ENCODE assay signal across 8 mouse cellular contexts in genomic region chr2:73561665-73562063, GRCm38 (mm10). TPM values are rescaled to one million over a fixed set of nuclear protein-coding genes. Genes with fewer than 3 reads are reported as not detected.
DNase-seq lines count a peak whose midpoint lies in the region; ATAC-seq and TF ChIP-seq lines count a peak whose summit lies in the region.

No protein-coding gene starts in this region.

- no peak for TF ChIP-seq POLR2A in lung, adult 2 months (IDR thresholded peaks at IDR 0.05; ENCODE audit: borderline replicate concordance, extremely low read depth, low read depth, low read length)

- TF ChIP-seq CTCF in lung, adult 2 months (IDR thresholded peaks at IDR 0.05; ENCODE audit: insufficient read depth, low read length): peak; percentile 55

- no peaks in the 10 kb centered on the region for H3K36me3 ChIP-seq in forebrain, embryonic 15.5 days
- no peaks in the 10 kb centered on the region for H3K36me3 ChIP-seq in limb, embryonic 10.5 days
- H3K36me3 ChIP-seq in midbrain, embryonic 13.5 days: no peaks in the 10 kb centered on the region

- no peaks in the 10 kb centered on the region for H3K9me3 ChIP-seq in forebrain, embryonic 15.5 days
- H3K9me3 ChIP-seq in limb, embryonic 10.5 days (replicated peaks): no peaks in the 10 kb centered on the region
- H3K9me3 ChIP-seq in midbrain, embryonic 13.5 days: no peaks in the 10 kb centered on the region

- peak; percentile 24 for DNase-seq in lung, adult 2 months
- no peak for DNase-seq in lung, postnatal 36 days
- DNase-seq in limb, embryonic 10.5 days (ENCODE audit: low spot score): peak; percentile 72
- no peak for DNase-seq in MN1 (ENCODE audit: low spot score)
- no peak for DNase-seq in layer of hippocampus, adult 8-10 months (ENCODE audit: low spot score in 2 of 2)

- H3K27ac ChIP-seq in forebrain, embryonic 15.5 days (replicated peaks): no peak overlapping the region
- H3K27ac ChIP-seq in limb, embryonic 10.5 days: peak overlapping the region; percentile 72; the same call in 1 of the 2 replicates
- no peak overlapping the region for H3K27ac ChIP-seq in midbrain, embryonic 13.5 days

- H3K9ac ChIP-seq in forebrain, embryonic 15.5 days (replicated peaks): 0 out of 2 replicates have a peak overlapping the region, but pooled peaks have one; percentile 23
- no peak overlapping the region for H3K9ac ChIP-seq in midbrain, embryonic 13.5 days (replicated peaks)

- ATAC-seq in activated CD4-positive, CD25-positive, alpha-beta regulatory T cell, adult 4 months: peak; percentile 76
- peak; percentile 69 for ATAC-seq in forebrain, embryonic 15.5 days (replicated peaks)
- ATAC-seq in midbrain, embryonic 13.5 days: peak; percentile 61

- peak overlapping the region; percentile 64 for H3K4me2 ChIP-seq in forebrain, embryonic 15.5 days (replicated peaks)
- peak overlapping the region; percentile 62 for H3K4me2 ChIP-seq in midbrain, embryonic 13.5 days (replicated peaks)

- 8% methylated on average over 8 of the region's 8 CpGs for WGBS in lung, adult 2 months
- WGBS in forebrain, embryonic 15.5 days: 2% methylated on average over 8 of the region's 8 CpGs
- 10% methylated on average over 8 of the region's 8 CpGs for WGBS in limb, embryonic 10.5 days
- WGBS in midbrain, embryonic 13.5 days: 4% methylated on average over 8 of the region's 8 CpGs

- H3K4me1 ChIP-seq in lung, adult 2 months (ENCODE audit: control insufficient read depth, insufficient read depth, low read length): peaks cover 3% of the 10 kb centered on the region; the same call in 1 of the 2 replicates
- peaks cover 9% of the 10 kb centered on the region; the same call in 1 of the 2 replicates for H3K4me1 ChIP-seq in forebrain, embryonic 15.5 days
- H3K4me1 ChIP-seq in limb, embryonic 10.5 days: peaks cover 52% of the 10 kb centered on the region
- H3K4me1 ChIP-seq in midbrain, embryonic 13.5 days (replicated peaks): peaks cover 17% of the 10 kb centered on the region

- no peak overlapping the region for H3K4me3 ChIP-seq in lung, adult 2 months (replicated peaks; ENCODE audit: extremely low read depth, low read depth, low read length)
- H3K4me3 ChIP-seq in forebrain, embryonic 15.5 days: peak overlapping the region; percentile 39
- H3K4me3 ChIP-seq in limb, embryonic 10.5 days: peak overlapping the region; percentile 52
- H3K4me3 ChIP-seq in midbrain, embryonic 13.5 days (replicated peaks): peak overlapping the region; percentile 40

- no peaks in the 10 kb centered on the region for H3K27me3 ChIP-seq in forebrain, embryonic 15.5 days
- no peaks in the 10 kb centered on the region for H3K27me3 ChIP-seq in limb, embryonic 10.5 days (ENCODE audit: low read depth, poor library complexity, severe bottlenecking)
- H3K27me3 ChIP-seq in midbrain, embryonic 13.5 days: peaks cover 5% of the 10 kb centered on the region; the same call in 1 of the 2 replicates

RNA-seq across cellular contexts. Expression of gene Chrna1, which starts 18.5 kb away (rescaled TPM):
- 0.66 TPM in 1 of 2 replicates, not detected in the other for polyA plus RNA-seq in lung, adult 2 months (2012; rRNA removed)
- polyA plus RNA-seq in activated CD4-positive, CD25-positive, alpha-beta regulatory T cell, adult 4 months (2017; shearing (Covaris generic)): not detected
- polyA plus RNA-seq in forebrain, embryonic 15.5 days (2015; fragmentation: Nextera tagmentation; extraction: Ambion mirVana): 0.11 TPM in 2 replicates
- polyA plus RNA-seq in limb, embryonic 10.5 days (2016; fragmentation: Nextera tagmentation; extraction: Ambion mirVana): 2.3 and 3.9 TPM in 2 replicates
- 0.12 TPM in 2 replicates for polyA plus RNA-seq in midbrain, embryonic 13.5 days (2015; fragmentation: Nextera tagmentation; extraction: Ambion mirVana)
- total RNA-seq in layer of hippocampus, adult 8-10 months (2022): under 1 TPM; 0.24 to 0.60 (median 0.43) TPM

RNA-seq across cellular contexts. Expression of gene Wipf1, which starts 32.1 kb away (rescaled TPM):
- polyA plus RNA-seq in lung, adult 2 months (2012; rRNA removed): 23.1 and 23.8 TPM in 2 replicates
- 10 to 100 TPM; 70.1 to 72.4 TPM for polyA plus RNA-seq in activated CD4-positive, CD25-positive, alpha-beta regulatory T cell, adult 4 months (2017; shearing (Covaris generic))
- 1.9 and 2.1 TPM in 2 replicates for polyA plus RNA-seq in forebrain, embryonic 15.5 days (2015; fragmentation: Nextera tagmentation; extraction: Ambion mirVana)
- 13.3 and 14.2 TPM in 2 replicates for polyA plus RNA-seq in limb, embryonic 10.5 days (2016; fragmentation: Nextera tagmentation; extraction: Ambion mirVana)
- 2.0 and 2.5 TPM in 2 replicates for polyA plus RNA-seq in midbrain, embryonic 13.5 days (2015; fragmentation: Nextera tagmentation; extraction: Ambion mirVana)
- 10 to 100 TPM in 2 of 4 experiments, 1 to 10 TPM in 2; 8.4 to 18.7 (median 13.2) TPM for total RNA-seq in layer of hippocampus, adult 8-10 months (2022)

Comparison
In these comparisons a context has a peak if more than half of its experiments do, and no peak if none do; other contexts are left out.
1. DNase-seq: peak in lung, adult 2 months (single experiment) and limb, embryonic 10.5 days (single experiment); none in lung, postnatal 36 days (single experiment), MN1 (single experiment) and layer of hippocampus, adult 8-10 months (0 of 2).
2. Peak in every context shown above with its lines, with median percentiles within 50 percentile points of each other: ATAC-seq.